Mouse (Mus musculus): ENCODE measurements at regions not wholly inside any gene's neighbourhood (a gene's known extent, or its start where the extent isn't known, plus 50 kb on each side); places are given as distances from the start of the nearest gene placed in this dataset.
A peak's percentile ranks its signal among the peaks of the same experiment; 100 is the strongest.

- no peaks in the 10 kb centered on the region for H3K4me1 ChIP-seq (replicated peaks)
- no peak overlapping the region for H3K27ac ChIP-seq
- H3K9me3 ChIP-seq = no peaks in the 10 kb centered on the region
- ATAC-seq = no peak
- H3K4me2 ChIP-seq (replicated peaks) = no peak overlapping the region
- H3K4me3 ChIP-seq (replicated peaks) = no peak overlapping the region
- H3K36me3 ChIP-seq = no peaks in the 10 kb centered on the region
- H3K27me3 ChIP-seq (replicated peaks) = no peaks in the 10 kb centered on the region
- 67% methylated on average over 3 of the region's 3 CpGs for WGBS
- H3K9ac ChIP-seq = no peak overlapping the region
Measured at GRCm38 (mm10) chr1:144309901-144310300, 60.9 kb upstream of the Rgs1 start.

DNA sequence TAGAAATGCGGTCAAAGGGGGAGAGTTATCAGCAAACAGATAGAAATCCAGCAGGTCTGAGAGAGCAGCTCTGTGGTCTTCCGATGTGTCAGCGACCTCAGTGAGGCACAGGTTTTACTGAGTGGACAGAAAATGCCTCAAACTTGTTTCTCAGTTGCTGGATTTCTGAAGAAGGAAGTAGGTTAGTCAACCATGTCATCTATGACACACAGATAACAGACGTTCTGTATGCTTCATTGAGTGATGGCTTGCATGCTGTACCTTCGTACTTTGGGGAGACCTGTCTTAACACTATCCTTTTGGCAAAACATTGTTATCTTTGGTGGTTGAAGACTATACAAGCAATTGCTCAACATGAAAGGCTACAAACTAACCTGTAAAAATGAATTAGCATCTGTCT, 59.3 kb upstream of the Rgs1 start:
- Histone ChIP-seq H3K9me3 (no peaks in the 10 kb centered on the region), H3K4me1 (replicated peaks) (no peaks in the 10 kb centered on the region), H3K9ac (no peak overlapping the region), H3K27me3 (replicated peaks) (no peaks in the 10 kb centered on the region), H3K36me3 (no peaks in the 10 kb centered on the region), H3K4me2 (replicated peaks) (no peak overlapping the region), H3K4me3 (replicated peaks) (no peak overlapping the region), H3K27ac (no peak overlapping the region)
- ATAC-seq = no peak
- WGBS = 76% methylated on average over 5 of the region's 5 CpGs

GRCm38 (mm10) chr1:144307854-144308285, 58.8 kb upstream of the Rgs1 start:
- 95% methylated on average over 2 of the region's 2 CpGs for WGBS
- no peak overlapping the region for H3K4me3 ChIP-seq (replicated peaks)
- no peaks in the 10 kb centered on the region for H3K36me3 ChIP-seq
- H3K4me2 ChIP-seq (replicated peaks) = no peak overlapping the region
- H3K27me3 ChIP-seq (replicated peaks) = no peaks in the 10 kb centered on the region
- no peaks in the 10 kb centered on the region for H3K4me1 ChIP-seq (replicated peaks)
- no peaks in the 10 kb centered on the region for H3K9me3 ChIP-seq
- no peak overlapping the region for H3K9ac ChIP-seq
- no peak for ATAC-seq
- no peak overlapping the region for H3K27ac ChIP-seq

GRCm38 (mm10) chr1:144307017-144307853, 58.2 kb upstream of the Rgs1 start:
- H3K9me3 ChIP-seq = no peaks in the 10 kb centered on the region
- 74% methylated on average over 7 of the region's 7 CpGs for WGBS
- no peak overlapping the region for H3K4me3 ChIP-seq (replicated peaks)
- H3K9ac ChIP-seq = no peak overlapping the region
- H3K27ac ChIP-seq = 0 out of 2 replicates have a peak overlapping the region, but pooled peaks have one; percentile 13
- H3K4me1 ChIP-seq (replicated peaks) = no peaks in the 10 kb centered on the region
- no peak for ATAC-seq
- no peaks in the 10 kb centered on the region for H3K27me3 ChIP-seq (replicated peaks)
- H3K36me3 ChIP-seq = no peaks in the 10 kb centered on the region
- no peak overlapping the region for H3K4me2 ChIP-seq (replicated peaks)

DNA sequence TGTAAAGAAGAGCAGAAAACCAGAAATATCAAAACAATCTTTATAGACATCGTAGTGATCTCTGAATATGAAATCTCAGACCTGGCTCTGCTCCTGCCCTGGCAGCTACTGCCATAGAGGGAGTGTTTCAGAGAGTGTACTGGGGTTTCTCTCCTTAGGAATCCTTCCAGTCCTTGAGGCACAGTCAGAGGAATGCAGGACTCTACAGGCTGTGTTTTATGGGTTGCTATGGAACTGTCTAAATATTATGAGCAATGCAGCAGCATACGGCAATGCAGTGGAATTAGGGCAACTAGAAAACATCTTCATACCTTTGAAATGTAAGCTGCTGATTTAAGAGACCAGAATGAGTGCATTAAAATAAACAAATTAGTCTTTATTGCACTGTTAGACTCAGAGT, 57.2 kb upstream of the Rgs1 start:
- ATAC-seq = peak; percentile 89
- Histone ChIP-seq H3K27me3 (replicated peaks) (no peaks in the 10 kb centered on the region), H3K4me1 (replicated peaks) (no peaks in the 10 kb centered on the region), H3K9ac (no peak overlapping the region), H3K4me3 (replicated peaks) (no peak overlapping the region), H3K4me2 (replicated peaks) (no peak overlapping the region), H3K36me3 (no peaks in the 10 kb centered on the region), H3K27ac (no peak overlapping the region), H3K9me3 (no peaks in the 10 kb centered on the region)
- WGBS = 19% methylated on average over 2 of the region's 2 CpGs

- H3K27me3 ChIP-seq (replicated peaks) = no peaks in the 10 kb centered on the region
- H3K27ac ChIP-seq = no peak overlapping the region
- no peak overlapping the region for H3K9ac ChIP-seq
- no peak overlapping the region for H3K4me3 ChIP-seq (replicated peaks)
- WGBS = 88% methylated on average over 2 of the region's 2 CpGs
- ATAC-seq = no peak
- H3K9me3 ChIP-seq = no peaks in the 10 kb centered on the region
- no peaks in the 10 kb centered on the region for H3K36me3 ChIP-seq
- no peak overlapping the region for H3K4me2 ChIP-seq (replicated peaks)
- no peaks in the 10 kb centered on the region for H3K4me1 ChIP-seq (replicated peaks)
Measured at GRCm38 (mm10) chr1:144300670-144301069, 51.6 kb upstream of the Rgs1 start.
